8 mouse cellular contexts compared by ENCODE assay signal in genomic region chr2:152821566-152821965, GRCm38 (mm10). TPM values are rescaled to one million over a fixed set of nuclear protein-coding genes. Genes with fewer than 3 reads are reported as not detected.
DNase-seq lines count a peak whose midpoint lies in the region; ATAC-seq and TF ChIP-seq lines count a peak whose summit lies in the region.
"Had no signal": no experiment of that assay in that cellular context is flagged by ENCODE, and none has a peak within 500 bp of the region (broad histone marks: within the 10 kb centered on the region; RNA-seq: fewer than 3 reads in every experiment).

No protein-coding gene starts in this region.

- H3K4me2 ChIP-seq in embryonic facial prominence, embryonic 12.5 days (replicated peaks) = no peak overlapping the region
- 0 out of 2 replicates have a peak overlapping the region, but pooled peaks have one; percentile 9 for H3K4me2 ChIP-seq in liver, embryonic 13.5 days

- no peak for DNase-seq in layer of hippocampus, adult 2 months (ENCODE audit: low spot score in 2 of 2)
- no peak for DNase-seq in layer of hippocampus, postnatal 36 days
- DNase-seq in ES-E14 (ENCODE audit: low read depth, low spot score) = no peak
- DNase-seq in liver, embryonic 13.5 days = no peak
- no peak for DNase-seq in embryo, embryonic 10.5 days (ENCODE audit: low spot score)
- DNase-seq in right cerebral cortex, postnatal 4 days = no peak
- DNase-seq: right cerebral cortex, postnatal 14 days had no signal

- H3K27ac ChIP-seq in layer of hippocampus, adult 2 months = peak overlapping the region; percentile 93
- peak overlapping the region; percentile 87 for H3K27ac ChIP-seq in ES-E14 (ENCODE audit: insufficient read depth, low read depth, low read length, poor library complexity, severe bottlenecking)
- H3K27ac ChIP-seq in embryonic facial prominence, embryonic 12.5 days = peak overlapping the region; percentile 80
- H3K27ac ChIP-seq in liver, embryonic 13.5 days = peak overlapping the region; percentile 100

- ATAC-seq in embryonic facial prominence, embryonic 12.5 days (ENCODE audit: insufficient number of reproducible peaks, insufficient read depth, low FRiP score, low TSS enrichment) = no peak
- no peak for ATAC-seq in liver, embryonic 13.5 days (ENCODE audit: low read depth)

- in situ Hi-C loops in ES-E14 (cut with MboI; ENCODE audit: low sequenced_read_pairs in 2 of 2, unreplicated experiment in 2 of 2) = no loop called here

- peaks cover 14 to 23% of the 10 kb centered on the region in 2 experiments for H3K4me1 ChIP-seq in ES-E14 (ENCODE audit: control insufficient read depth in 2 of 2, insufficient read depth in 2 of 2, low read length in 2 of 2, poor library complexity in 1 of 2)
- H3K4me1 ChIP-seq in embryonic facial prominence, embryonic 12.5 days = peaks cover 51% of the 10 kb centered on the region
- peaks cover 97% of the 10 kb centered on the region for H3K4me1 ChIP-seq in liver, embryonic 13.5 days (replicated peaks)

- H3K9me3 ChIP-seq in ES-E14 (ENCODE audit: control insufficient read depth, insufficient read depth, low read depth, low read length) = no peaks in the 10 kb centered on the region
- no peaks in the 10 kb centered on the region for H3K9me3 ChIP-seq in embryonic facial prominence, embryonic 12.5 days
- H3K9me3 ChIP-seq in liver, embryonic 13.5 days (replicated peaks) = no peaks in the 10 kb centered on the region

- no peak for TF ChIP-seq CTCF in layer of hippocampus, adult 2 months (conservative IDR thresholded peaks at IDR 0.05)

- H3K4me3 ChIP-seq in layer of hippocampus, adult 2 months = no peak overlapping the region; the same call in 1 of the 2 replicates
- no peak overlapping the region for H3K4me3 ChIP-seq in ES-E14 (ENCODE audit: insufficient read depth in 1 of 2, low read depth in 1 of 2, low read length in 2 of 2, poor library complexity in 1 of 2, severe bottlenecking in 1 of 2)
- no peak overlapping the region for H3K4me3 ChIP-seq in embryonic facial prominence, embryonic 12.5 days
- H3K4me3 ChIP-seq in liver, embryonic 13.5 days (replicated peaks) = no peak overlapping the region

- H3K36me3 ChIP-seq in ES-E14 (ENCODE audit: control insufficient read depth, insufficient read depth, low read length, poor library complexity, severe bottlenecking) = no peaks in the 10 kb centered on the region
- peaks cover 21% of the 10 kb centered on the region for H3K36me3 ChIP-seq in embryonic facial prominence, embryonic 12.5 days
- H3K36me3 ChIP-seq in liver, embryonic 13.5 days = peaks cover 78% of the 10 kb centered on the region

- H3K27me3 ChIP-seq in embryonic facial prominence, embryonic 12.5 days = no peaks in the 10 kb centered on the region
- no peaks in the 10 kb centered on the region for H3K27me3 ChIP-seq in liver, embryonic 13.5 days

- no peak overlapping the region for H3K9ac ChIP-seq in ES-E14 (ENCODE audit: insufficient read depth, low read depth, low read length, poor library complexity, severe bottlenecking)
- no peak overlapping the region for H3K9ac ChIP-seq in embryonic facial prominence, embryonic 12.5 days
- 0 out of 2 replicates have a peak overlapping the region, but pooled peaks have one; percentile 15 for H3K9ac ChIP-seq in liver, embryonic 13.5 days

TF ChIP-seq in ES-E14, 5 proteins besides CTCF, POLR2A, EP300 and RAD21:
- TF ChIP-seq ZNF384 (IDR thresholded peaks at IDR 0.05; ENCODE audit: low read depth, low read length) (no peak), ZC3H11A (IDR thresholded peaks at IDR 0.05; ENCODE audit: borderline replicate concordance, low read depth, low read length) (no peak), CHD2 (IDR thresholded peaks at IDR 0.05; ENCODE audit: low read depth, low read length) (no peak), MAFK (IDR thresholded peaks at IDR 0.05; ENCODE audit: insufficient read depth, low read depth, low read length) (no peak), HCFC1 (IDR thresholded peaks at IDR 0.05; ENCODE audit: borderline replicate concordance, insufficient read depth, low read length) (no peak)

RNA-seq across cellular contexts. Expression of gene Bcl2l1, which starts 10.0 kb away (rescaled TPM):
- 100 to 1,000 TPM; 129 to 134 TPM for total RNA-seq in layer of hippocampus, adult 2 months (2021)
- total RNA-seq in layer of hippocampus, postnatal 36 days (2021) = 100 to 1,000 TPM; 116 to 141 TPM
- 24.9 and 34.9 TPM in 2 replicates for total RNA-seq in ES-E14 (2012; rRNA removed)
- 104 and 105 TPM in 2 replicates for polyA plus RNA-seq in embryonic facial prominence, embryonic 12.5 days (2016; fragmentation: Nextera tagmentation; extraction: Ambion mirVana)
- polyA plus RNA-seq in liver, embryonic 13.5 days (2015; fragmentation: Nextera tagmentation; extraction: Ambion mirVana) = 148 and 164 TPM in 2 replicates

RNA-seq across cellular contexts. Expression of gene Tpx2, which starts 26.2 kb away (rescaled TPM):
- 1 to 10 TPM; 2.0 to 2.2 TPM for total RNA-seq in layer of hippocampus, adult 2 months (2021)
- 1 to 10 TPM; 2.0 to 3.1 TPM for total RNA-seq in layer of hippocampus, postnatal 36 days (2021)
- 63.2 and 77.8 TPM in 2 replicates for total RNA-seq in ES-E14 (2012; rRNA removed)
- 92.4 and 106 TPM in 2 replicates for polyA plus RNA-seq in embryonic facial prominence, embryonic 12.5 days (2016; fragmentation: Nextera tagmentation; extraction: Ambion mirVana)
- 59.8 and 79.4 TPM in 2 replicates for polyA plus RNA-seq in liver, embryonic 13.5 days (2015; fragmentation: Nextera tagmentation; extraction: Ambion mirVana)

Comparison
In these comparisons a context has a peak if more than half of its experiments do, and no peak if none do; other contexts are left out.
1. RNA of gene Tpx2, which starts 26.2 kb away (total RNA-seq): 63.2 to 77.8 TPM in ES-E14; 2.0 to 3.1 TPM in layer of hippocampus, postnatal 36 days and 2.0 to 2.2 TPM in layer of hippocampus, adult 2 months; every median in the first group is over 10 times any median in the second.
2. Peak in every context shown above with its lines, with median percentiles within 50 percentile points of each other: H3K27ac ChIP-seq.